Mouse (Mus musculus): ENCODE data around the gene Ly6c2. TPM values are rescaled to one million over a fixed set of nuclear protein-coding genes. Genes with fewer than 3 reads are reported as not detected.

The Ly6c2 gene
- polyA plus RNA-seq (2014; fragmentation: Illumina TruSeq; extraction: RNeasy Lipid Tissue Mini Kit (QIAGEN cat#74804)) = not detected

GRCm38 (mm10) chr15:75111861-75112630 is at the start of gene Ly6c2:
TSS of gene Ly6c2 (minus strand) at chr15:75111970.

GRCm38 (mm10) chr15:75154940-75155339 is 43.2 kb upstream of the Ly6c2 start, which contains the start of gene Ly6g:
TSS of gene Ly6g (plus strand) at chr15:75155240.

Other genes starting within 250 kb of the Ly6c2 start
- not detected for gene 2010109I03Rik, start 214.9 kb downstream of the Ly6c2 start, polyA plus RNA-seq (2014; fragmentation: Illumina TruSeq; extraction: RNeasy Lipid Tissue Mini Kit (QIAGEN cat#74804))
- gene Ly6i, start 128.5 kb downstream of the Ly6c2 start, polyA plus RNA-seq (2014; fragmentation: Illumina TruSeq; extraction: RNeasy Lipid Tissue Mini Kit (QIAGEN cat#74804)) = not detected
- 31.9 TPM for gene Ly6a, start 113.9 kb downstream of the Ly6c2 start, polyA plus RNA-seq (2014; fragmentation: Illumina TruSeq; extraction: RNeasy Lipid Tissue Mini Kit (QIAGEN cat#74804))
- 28.3 TPM for gene Ly6c1, start 63.1 kb downstream of the Ly6c2 start, polyA plus RNA-seq (2014; fragmentation: Illumina TruSeq; extraction: RNeasy Lipid Tissue Mini Kit (QIAGEN cat#74804))
- not detected for gene Ly6g, start 43.3 kb upstream of the Ly6c2 start, polyA plus RNA-seq (2014; fragmentation: Illumina TruSeq; extraction: RNeasy Lipid Tissue Mini Kit (QIAGEN cat#74804))
- not detected for gene BC025446, start 104.4 kb upstream of the Ly6c2 start, polyA plus RNA-seq (2014; fragmentation: Illumina TruSeq; extraction: RNeasy Lipid Tissue Mini Kit (QIAGEN cat#74804))
- 1.1 TPM for gene Ly6f, start 156.5 kb upstream of the Ly6c2 start, polyA plus RNA-seq (2014; fragmentation: Illumina TruSeq; extraction: RNeasy Lipid Tissue Mini Kit (QIAGEN cat#74804))

All from ovary, adult 10 weeks (tissue).